In genomic region chr11:4729603-4730002, GRCm38 (mm10) we compare ENCODE assay signal across 11 mouse cellular contexts. TPM values are rescaled to one million over a fixed set of nuclear protein-coding genes. Genes with fewer than 3 reads are reported as not detected.
DNase-seq lines count a peak whose midpoint lies in the region; ATAC-seq and TF ChIP-seq lines count a peak whose summit lies in the region.
"Had no signal": no experiment of that assay in that cellular context is flagged by ENCODE, and none has a peak within 500 bp of the region (broad histone marks: within the 10 kb centered on the region; RNA-seq: fewer than 3 reads in every experiment).

No protein-coding gene starts in this region.

- TF ChIP-seq CTCF in heart, adult 2 months (IDR thresholded peaks at IDR 0.05): no peak
- no peak for TF ChIP-seq CTCF in thymus, adult 2 months (IDR thresholded peaks at IDR 0.05; ENCODE audit: borderline replicate concordance, control insufficient read depth, extremely low read depth, insufficient read depth, low read length, poor library complexity)
- TF ChIP-seq CTCF in lung, embryonic 14.5 days (IDR thresholded peaks at IDR 0.05; ENCODE audit: low read depth): no peak

- DNase-seq in heart, adult 2 months: no peak
- DNase-seq in thymus, postnatal 4 days: peak; percentile 30
- no peak for DNase-seq in thymus, adult 2 months
- peak; percentile 80 for DNase-seq in lung, embryonic 14.5 days
- DNase-seq in yolk sac, embryonic 10.5 days (ENCODE audit: low spot score): peak; percentile 18
- DNase-seq in spleen, postnatal 36 days (ENCODE audit: low spot score in 2 of 2): no peak
- DNase-seq: cerebellum, adult 18-20 months had no signal

- TF ChIP-seq POLR2A in heart, adult 2 months (IDR thresholded peaks at IDR 0.05; ENCODE audit: insufficient read depth, low read depth, low read length): no peak
- TF ChIP-seq POLR2A in thymus, adult 2 months (IDR thresholded peaks at IDR 0.05; ENCODE audit: control insufficient read depth, extremely low read depth, insufficient read depth, low read length, poor library complexity): no peak

- no peak for TF ChIP-seq EP300 in heart, adult 2 months (IDR thresholded peaks at IDR 0.05; ENCODE audit: insufficient read depth, low read depth, low read length)

- 0 out of 2 replicates have a peak, but pooled peaks have one; percentile 56 for ATAC-seq in heart, embryonic 15.5 days (replicated peaks; ENCODE audit: insufficient number of reproducible peaks, insufficient read depth, low FRiP score, low read depth)
- ATAC-seq in lung, embryonic 14.5 days (ENCODE audit: insufficient read depth): peak; percentile 60; the same call in 1 of the 2 replicates
- ATAC-seq in inflammation-experienced regulatory T-cells, adult 6 months: no peak

- 0 out of 2 replicates have a peak, but pooled peaks cover 3% of the 10 kb centered on the region for H3K27me3 ChIP-seq in heart, embryonic 15.5 days
- no peaks in the 10 kb centered on the region for H3K27me3 ChIP-seq in heart, adult 2 months (ENCODE audit: control insufficient read depth, insufficient read depth, low read length)
- no peaks in the 10 kb centered on the region for H3K27me3 ChIP-seq in thymus, adult 2 months (ENCODE audit: control insufficient read depth, insufficient read depth, low read length)
- H3K27me3 ChIP-seq in lung, embryonic 14.5 days (ENCODE audit: insufficient read depth, low read length): no peaks in the 10 kb centered on the region
- H3K27me3 ChIP-seq: CH12.LX; midbrain, embryonic 12.5 days had no signal

- peak overlapping the region; percentile 17; the same call in 1 of the 2 replicates for H3K27ac ChIP-seq in heart, embryonic 15.5 days
- no peak overlapping the region for H3K27ac ChIP-seq in heart, adult 2 months
- no peak overlapping the region for H3K27ac ChIP-seq in thymus, adult 2 months (ENCODE audit: control insufficient read depth, insufficient read depth, low read length)
- no peak overlapping the region for H3K27ac ChIP-seq in lung, embryonic 14.5 days (ENCODE audit: low read depth)
- H3K27ac ChIP-seq: midbrain, embryonic 12.5 days had no signal

- intact Hi-C loops in heart, adult 2 months (cut with DNase I): no loop called here

- H3K9ac ChIP-seq in heart, embryonic 15.5 days: no peak overlapping the region
- no peak overlapping the region for H3K9ac ChIP-seq in heart, adult 2 months (ENCODE audit: low read depth, low read length)
- no peak overlapping the region for H3K9ac ChIP-seq in lung, embryonic 14.5 days
- H3K9ac ChIP-seq: midbrain, embryonic 12.5 days had no signal

- H3K4me1 ChIP-seq in heart, embryonic 15.5 days (replicated peaks): peaks cover 13% of the 10 kb centered on the region
- no peaks in the 10 kb centered on the region for H3K4me1 ChIP-seq in heart, adult 2 months (ENCODE audit: control insufficient read depth, insufficient read depth, low read length)
- H3K4me1 ChIP-seq in thymus, adult 2 months (replicated peaks; ENCODE audit: control insufficient read depth, insufficient read depth, low read length): no peaks in the 10 kb centered on the region
- H3K4me1 ChIP-seq in lung, embryonic 14.5 days (ENCODE audit: insufficient read depth): peaks cover 4% of the 10 kb centered on the region; the same call in 1 of the 2 replicates
- H3K4me1 ChIP-seq: midbrain, embryonic 12.5 days had no signal

- no peak overlapping the region for H3K4me3 ChIP-seq in heart, embryonic 15.5 days
- H3K4me3 ChIP-seq in heart, adult 2 months: no peak overlapping the region
- no peak overlapping the region for H3K4me3 ChIP-seq in thymus, adult 2 months (ENCODE audit: control insufficient read depth, insufficient read depth, low read length)
- no peak overlapping the region for H3K4me3 ChIP-seq in lung, embryonic 14.5 days (ENCODE audit: low read depth, low read length)
- H3K4me3 ChIP-seq: midbrain, embryonic 12.5 days had no signal

- 10% methylated on average over 12 of the region's 12 CpGs for WGBS in heart, embryonic 15.5 days
- WGBS in heart, adult 2 months: 33% methylated on average over 12 of the region's 12 CpGs
- WGBS in thymus, adult 2 months: 28% methylated on average over 12 of the region's 12 CpGs
- 24% methylated on average over 12 of the region's 12 CpGs for WGBS in lung, embryonic 14.5 days

- no peaks in the 10 kb centered on the region for H3K79me2 ChIP-seq in heart, adult 2 months (replicated peaks; ENCODE audit: control insufficient read depth, insufficient read depth, low read length)

- no peaks in the 10 kb centered on the region for H3K36me3 ChIP-seq in heart, embryonic 15.5 days
- no peaks in the 10 kb centered on the region for H3K36me3 ChIP-seq in heart, adult 2 months (ENCODE audit: control insufficient read depth, insufficient read depth, low read length)
- no peaks in the 10 kb centered on the region; the same call in 1 of the 2 replicates for H3K36me3 ChIP-seq in thymus, adult 2 months (ENCODE audit: control insufficient read depth, insufficient read depth, low read length)
- peaks cover 13% of the 10 kb centered on the region; the same call in 1 of the 2 replicates for H3K36me3 ChIP-seq in lung, embryonic 14.5 days (ENCODE audit: insufficient read depth)

- H3K4me2 ChIP-seq in heart, embryonic 15.5 days: no peak overlapping the region
- H3K4me2 ChIP-seq in lung, embryonic 14.5 days: no peak overlapping the region
- H3K4me2 ChIP-seq: midbrain, embryonic 12.5 days had no signal

- no peaks in the 10 kb centered on the region for H3K9me3 ChIP-seq in heart, embryonic 15.5 days (replicated peaks)
- no peaks in the 10 kb centered on the region for H3K9me3 ChIP-seq in lung, embryonic 14.5 days (ENCODE audit: low read depth, low read length)
- H3K9me3 ChIP-seq: midbrain, embryonic 12.5 days had no signal

RNA-seq across cellular contexts. Expression of gene Cabp7, which starts 17.0 kb away (rescaled TPM):
- 0.05 and 0.09 TPM in 2 replicates for polyA plus RNA-seq in heart, embryonic 15.5 days (2015; fragmentation: Nextera tagmentation; extraction: Ambion mirVana)
- not detected for total RNA-seq in heart, adult 2 months (2021)
- not detected in 2 replicates for polyA plus RNA-seq in heart, adult 2 months (2012; rRNA removed)
- polyA plus RNA-seq in thymus, adult 2 months (2012; rRNA removed): 0.11 and 0.19 TPM in 2 replicates
- 0.17 and 0.18 TPM in 2 replicates for polyA plus RNA-seq in lung, embryonic 14.5 days (2014; fragmentation: Nextera tagmentation; extraction: Ambion mirVana)
- polyA plus RNA-seq in inflammation-experienced regulatory T-cells, adult 6 months (2017; shearing (Covaris generic)): under 1 TPM in 2 of 3 experiments, not detected in 1; 0.34 to 0.37 TPM

RNA-seq across cellular contexts. Expression of gene Zmat5, which starts 25.1 kb away (rescaled TPM):
- polyA plus RNA-seq in heart, embryonic 15.5 days (2015; fragmentation: Nextera tagmentation; extraction: Ambion mirVana): 52.7 and 56.2 TPM in 2 replicates
- 10 to 100 TPM; 22.2 to 26.3 TPM for total RNA-seq in heart, adult 2 months (2021)
- 32.1 and 36.2 TPM in 2 replicates for polyA plus RNA-seq in heart, adult 2 months (2012; rRNA removed)
- 66.0 and 73.8 TPM in 2 replicates for polyA plus RNA-seq in thymus, adult 2 months (2012; rRNA removed)
- polyA plus RNA-seq in lung, embryonic 14.5 days (2014; fragmentation: Nextera tagmentation; extraction: Ambion mirVana): 70.4 and 74.1 TPM in 2 replicates
- polyA plus RNA-seq in inflammation-experienced regulatory T-cells, adult 6 months (2017; shearing (Covaris generic)): 100 to 1,000 TPM; 125 to 146 (median 127) TPM

RNA-seq across cellular contexts. Expression of gene Uqcr10, which starts 25.5 kb away (rescaled TPM):
- 1,608 and 2,078 TPM in 2 replicates for polyA plus RNA-seq in heart, embryonic 15.5 days (2015; fragmentation: Nextera tagmentation; extraction: Ambion mirVana)
- total RNA-seq in heart, adult 2 months (2021): 1,000 to 10,000 TPM; 1,404 to 1,617 TPM
- 2,007 and 2,149 TPM in 2 replicates for polyA plus RNA-seq in heart, adult 2 months (2012; rRNA removed)
- polyA plus RNA-seq in thymus, adult 2 months (2012; rRNA removed): 662 and 850 TPM in 2 replicates
- 736 and 777 TPM in 2 replicates for polyA plus RNA-seq in lung, embryonic 14.5 days (2014; fragmentation: Nextera tagmentation; extraction: Ambion mirVana)
- polyA plus RNA-seq in inflammation-experienced regulatory T-cells, adult 6 months (2017; shearing (Covaris generic)): 100 to 1,000 TPM; 424 to 529 (median 465) TPM

Comparison
In these comparisons a context has a peak if more than half of its experiments do, and no peak if none do; other contexts are left out.
1. DNase-seq: peak in thymus, postnatal 4 days (single experiment), lung, embryonic 14.5 days (single experiment) and yolk sac, embryonic 10.5 days (single experiment); none in heart, adult 2 months (0 of 2), thymus, adult 2 months (single experiment) and spleen, postnatal 36 days (0 of 2).